Mouse (Mus musculus) cerebellum, postnatal 10 days (tissue): ENCODE data around the gene Mtg2.

Experiments used
- DNase-seq, 2 experiments: peaks; one replicate each; pipeline ENCODE4 v3.0.0; 2021; ENCODE audit warnings: mixed read lengths in 2 of 2

The Mtg2 gene

GRCm38 (mm10) chr2:180107081-180107480, 36.7 kb downstream of the Mtg2 start:
- no peak for DNase-seq

DNA sequence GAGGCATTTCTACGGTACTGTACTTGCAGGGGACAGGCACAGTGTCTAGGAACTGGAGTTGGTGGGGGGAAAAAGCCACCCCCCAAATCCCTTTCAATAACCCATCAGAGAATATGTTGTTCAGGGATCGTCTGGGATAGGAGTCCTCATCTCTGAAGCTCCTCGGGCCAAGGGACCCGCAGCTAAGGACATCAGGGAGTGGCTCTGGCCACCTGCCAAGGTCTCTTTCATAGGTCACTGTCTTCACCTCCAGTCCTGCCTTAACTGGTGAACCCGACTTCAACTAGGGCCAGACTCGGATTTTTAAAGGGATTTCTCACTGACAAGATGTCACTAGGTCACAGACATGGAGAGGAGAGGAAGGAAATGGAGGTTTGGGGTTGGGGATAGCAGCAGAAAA, 37.9 kb downstream of the Mtg2 start:
- no peak for DNase-seq

DNA sequence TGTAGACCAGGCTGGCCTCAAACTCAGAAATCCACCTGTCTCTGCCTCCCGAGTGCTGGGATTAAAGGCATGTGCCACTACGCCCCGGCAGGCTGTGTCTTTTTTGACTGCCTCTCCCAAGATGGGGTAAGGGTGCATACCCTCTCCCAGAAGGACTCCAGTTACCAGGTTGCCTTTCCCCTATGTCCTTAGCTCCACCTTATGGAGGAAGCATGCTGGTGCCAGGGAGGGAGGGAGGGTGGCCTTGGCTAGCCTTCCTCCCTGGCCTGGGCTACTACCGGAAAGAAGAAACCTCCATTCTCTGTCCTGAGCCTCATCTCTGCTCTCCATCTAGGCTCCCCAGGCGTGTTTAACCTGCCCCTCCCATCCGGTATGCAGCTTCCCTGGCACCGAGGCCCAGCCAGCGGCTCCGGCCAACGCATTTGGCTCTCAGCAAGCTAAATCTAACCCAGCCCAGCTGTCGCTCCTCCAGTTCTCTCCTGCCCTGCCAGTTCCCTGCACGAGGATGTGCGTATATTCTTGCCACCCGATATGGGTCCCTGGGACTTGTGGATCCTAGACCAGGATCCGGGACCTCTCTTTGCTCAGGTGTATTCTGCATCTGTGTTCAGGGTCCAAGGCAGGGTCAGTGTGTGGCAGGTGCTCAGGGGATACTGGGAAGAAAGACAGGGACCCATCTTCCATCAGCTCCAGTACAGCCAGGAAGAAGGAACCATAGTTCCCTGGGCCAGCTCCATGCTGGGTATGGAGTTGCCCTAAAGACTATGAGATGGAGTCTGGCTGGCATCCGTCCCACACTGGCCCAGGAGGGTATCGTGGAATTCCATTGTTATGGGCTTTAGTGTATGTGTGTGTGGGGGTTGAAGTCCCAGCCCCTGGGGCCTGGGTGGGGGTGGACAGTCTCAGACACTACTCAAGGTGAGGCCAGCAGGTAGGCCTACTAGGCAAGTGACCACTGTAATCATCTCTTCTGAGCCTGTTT, 43.8 kb downstream of the Mtg2 start:
- DNase-seq = peak; percentile 93 to 96

GRCm38 (mm10) chr2:180115279-180115678, 44.9 kb downstream of the Mtg2 start:
- peak; percentile 63 to 65 for DNase-seq

- no peak for DNase-seq
Measured at GRCm38 (mm10) chr2:180116081-180116493, 45.7 kb downstream of the Mtg2 start.

GRCm38 (mm10) chr2:180116741-180117484, 46.5 kb downstream of the Mtg2 start:
- peak; percentile 44 to 55 for DNase-seq

- DNase-seq = peak; percentile 55 to 58
Measured at GRCm38 (mm10) chr2:180117485-180118194, 47.3 kb downstream of the Mtg2 start.

GRCm38 (mm10) chr2:180118661-180119438, 48.5 kb downstream of the Mtg2 start, which contains the start of gene Osbpl2:
Osbpl2 (plus strand) TSS chr2:180119306.
- peak; percentile 100 for DNase-seq

GRCm38 (mm10) chr2:180119439-180120291, 49.3 kb downstream of the Mtg2 start:
- no peak for DNase-seq

GRCm38 (mm10) chr2:180120292-180120761, 49.9 kb downstream of the Mtg2 start:
- DNase-seq = no peak

GRCm38 (mm10) chr2:180124192-180124591, 53.8 kb downstream of the Mtg2 start:
- DNase-seq = no peak

DNA sequence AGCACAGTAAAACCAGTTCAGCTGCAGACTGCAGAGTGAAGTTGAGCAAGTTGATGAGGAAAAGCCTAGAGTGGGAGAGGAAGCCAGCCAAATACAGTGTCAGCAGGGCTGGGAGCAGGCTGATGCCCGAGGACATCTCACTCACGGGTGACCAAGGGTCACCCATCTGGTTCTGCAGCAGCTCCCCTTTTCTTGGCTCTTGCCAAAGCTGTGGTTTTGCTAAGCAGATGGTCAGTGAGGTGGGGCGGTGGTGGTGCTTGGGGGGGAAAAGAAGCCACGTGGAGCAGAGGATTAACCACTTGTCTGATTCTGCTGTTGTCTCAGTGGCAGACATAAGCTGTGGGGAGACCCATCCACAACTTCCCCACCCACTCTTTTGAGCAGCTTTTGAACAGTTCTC, 55.8 kb downstream of the Mtg2 start:
- peak; percentile 42 to 55 for DNase-seq

- no peak for DNase-seq
Measured at GRCm38 (mm10) chr2:180127675-180128074, 57.3 kb downstream of the Mtg2 start.

DNA sequence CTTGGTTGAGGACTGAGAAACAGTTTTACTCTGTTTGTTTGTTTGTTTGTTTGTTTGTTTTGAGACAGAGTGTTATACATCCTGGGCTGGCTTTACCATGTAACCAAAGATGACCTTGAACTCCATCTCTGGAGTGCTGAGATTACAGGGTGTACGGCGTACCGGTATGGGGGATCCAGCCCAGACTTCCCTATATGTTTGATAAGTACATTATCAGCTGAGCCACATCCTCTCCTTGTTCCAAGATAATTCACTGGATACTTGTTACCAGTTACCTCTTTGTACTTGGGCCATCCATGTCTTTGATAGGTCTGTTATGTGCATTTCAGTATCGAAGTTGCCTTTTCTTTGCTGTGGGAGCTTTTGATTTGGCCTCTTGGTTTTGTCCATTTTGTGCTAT, 62.8 kb downstream of the Mtg2 start:
- DNase-seq = no peak

- DNase-seq = no peak
Measured at GRCm38 (mm10) chr2:180133911-180134310, 63.5 kb downstream of the Mtg2 start.

DNA sequence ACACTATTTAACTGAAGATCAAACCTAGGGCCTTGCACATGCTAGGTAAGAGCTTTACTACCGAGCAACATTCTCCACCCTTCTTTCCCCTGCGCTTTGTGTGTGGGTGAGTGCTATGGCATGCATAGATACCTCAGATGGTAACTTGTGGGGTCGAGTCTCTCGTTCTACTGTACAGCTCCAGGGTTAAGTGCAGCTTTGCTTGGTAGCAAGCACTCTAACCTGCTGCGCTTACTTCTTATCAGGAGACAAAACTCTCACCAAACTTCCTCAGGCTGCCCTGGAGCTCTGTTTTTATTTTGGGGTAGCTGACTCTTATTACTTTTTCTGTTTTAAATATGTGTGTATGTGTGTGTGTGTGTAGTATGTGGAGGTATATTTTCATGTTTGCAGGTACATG, 65.0 kb downstream of the Mtg2 start:
- DNase-seq = no peak
